Comparison of ENCODE assay signal across 19 mouse cellular contexts in the genomic region with DNA sequence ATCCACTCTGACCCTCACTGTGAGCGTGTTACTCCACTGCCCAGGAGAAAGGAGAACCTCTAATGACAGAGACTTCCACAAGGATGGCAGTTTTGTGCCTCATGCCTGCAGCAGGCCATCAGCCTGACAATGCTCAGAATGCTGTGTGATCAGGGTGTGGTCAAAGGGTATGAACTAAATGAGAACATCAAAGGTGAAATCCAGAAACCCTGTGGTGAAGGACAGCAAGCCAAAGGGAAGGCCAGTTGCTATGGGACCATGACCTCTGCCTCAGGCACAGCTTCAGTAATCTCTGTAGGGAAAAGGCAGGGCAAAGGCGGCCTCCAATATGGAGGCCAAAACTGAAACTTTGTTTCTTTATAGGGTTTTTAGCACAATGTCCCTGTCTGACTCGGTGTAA.
"Had no signal": no experiment of that assay in that cellular context is flagged by ENCODE, and none has a peak within 500 bp of the region (broad histone marks: within the 10 kb centered on the region; RNA-seq: fewer than 3 reads in every experiment).

No protein-coding gene starts in this region.

- DNase-seq: liver, postnatal 0 days; lung, adult 2 months; lung, postnatal 14 days; lung, postnatal 36 days; retina, postnatal 1 day; right cerebral cortex, adult 18-20 months; right cerebral cortex, postnatal 25 days; right cerebral cortex, postnatal 4 days; spleen, adult 18-20 months; thymus, adult 18-20 months; thymus, postnatal 14 days; thymus, postnatal 36 days had no signal

- H3K27ac ChIP-seq: lung, embryonic 15.5 days; macrophage; midbrain, embryonic 12.5 days; midbrain, embryonic 15.5 days; neural tube, embryonic 12.5 days had no signal

- H3K9me3 ChIP-seq: lung, embryonic 15.5 days; megakaryocyte, embryonic 14.5 days; midbrain, embryonic 12.5 days; midbrain, embryonic 15.5 days; neural tube, embryonic 12.5 days had no signal

- H3K4me2 ChIP-seq: lung, embryonic 15.5 days; midbrain, embryonic 12.5 days; midbrain, embryonic 15.5 days; neural tube, embryonic 12.5 days had no signal

- H3K4me3 ChIP-seq: lung, embryonic 15.5 days; midbrain, embryonic 12.5 days; midbrain, embryonic 15.5 days; neural tube, embryonic 12.5 days had no signal

- ATAC-seq: liver, postnatal 0 days; lung, postnatal 0 days; midbrain, embryonic 15.5 days had no signal

- H3K27me3 ChIP-seq: lung, embryonic 15.5 days; midbrain, embryonic 12.5 days; midbrain, embryonic 15.5 days; neural tube, embryonic 12.5 days had no signal

- H3K36me3 ChIP-seq: lung, embryonic 15.5 days; midbrain, embryonic 12.5 days; midbrain, embryonic 15.5 days had no signal

- H3K9ac ChIP-seq: liver, postnatal 0 days; lung, embryonic 15.5 days; midbrain, embryonic 12.5 days; midbrain, embryonic 15.5 days; neural tube, embryonic 12.5 days had no signal
